Mouse (Mus musculus) intestine, embryonic 14.5 days (tissue): ENCODE measurements around the gene Smg9. TPM values are rescaled to one million over a fixed set of nuclear protein-coding genes. Genes with fewer than 3 reads are reported as not detected.
A peak's percentile ranks its signal among the peaks of the same experiment; 100 is the strongest.

Experiments used
- ATAC-seq: fragments of 200-750 bp; cut with Nextera tagmentation; replicated peaks from 2 replicates; pipeline ENCODE4 v1.8.0; 2017; ENCODE audit warnings: low read depth, moderate number of reproducible peaks, moderate TSS enrichment, moderate library complexity; ENCODE audit not compliant: low FRiP score, low TSS enrichment
- DNase-seq: peaks from one replicate; pipeline ENCODE4 v3.0.0-alpha.2; 2018; ENCODE audit warnings: low spot score
- H3K27ac ChIP-seq: fragments of 300-500 bp; sonication (generic); 2 replicates; pipeline ENCODE4 v1.5.1; 2014; ENCODE audit warnings: low read depth, mild to moderate bottlenecking, control low read depth
- H3K27me3 ChIP-seq: fragments of 300-500 bp; sonication (generic); replicated peaks from 2 replicates; pipeline ENCODE4 v1.6.1; 2014; ENCODE audit warnings: low read length, control low read depth; ENCODE audit not compliant: control insufficient read depth, insufficient read depth
- H3K36me3 ChIP-seq: fragments of 300-500 bp; sonication (generic); 2 replicates; pipeline ENCODE4 v1.6.1; 2014; ENCODE audit warnings: low read length, control low read depth; ENCODE audit not compliant: control insufficient read depth, insufficient read depth
- H3K4me1 ChIP-seq: fragments of 300-500 bp; sonication (generic); replicated peaks from 2 replicates; pipeline ENCODE4 v1.6.1; 2014; ENCODE audit warnings: low read length, control low read depth, mixed read lengths; ENCODE audit not compliant: control insufficient read depth, insufficient read depth
- H3K4me2 ChIP-seq: fragments of 300-500 bp; sonication (generic); 2 replicates; pipeline ENCODE4 v1.6.1; 2014; ENCODE audit warnings: low read length
- H3K4me3 ChIP-seq: fragments of 300-500 bp; sonication (generic); 2 replicates; pipeline ENCODE4 v1.5.1; 2014; ENCODE audit warnings: low read depth, low read length, control low read depth, mixed read lengths
- H3K9ac ChIP-seq: fragments of 300-500 bp; sonication (generic); 2 replicates; pipeline ENCODE4 v1.6.1; 2014; ENCODE audit warnings: mild to moderate bottlenecking, low read length
- H3K9me3 ChIP-seq: fragments of 300-500 bp; sonication (generic); 2 replicates; pipeline ENCODE4 v1.6.1; 2016; ENCODE audit warnings: low read length, control low read depth; ENCODE audit not compliant: control insufficient read depth
- WGBS: fragments of 180-500 bp; shearing (Covaris S2); extraction: QIAGEN DNeasy Blood & Tissue Kit; methylation state at CpG from one replicate; pipeline ENCODE4 v1.1.7; 2014; 5-methylcytosine and 5-hydroxymethylcytosine counted together
- polyA plus RNA-seq: library from polyadenylated mRNA; unstranded; fragments of >200 nt; fragmentation: Nextera tagmentation; extraction: Ambion mirVana; gene quantifications from 2 replicates; pipeline ENCODE4 v1.2.1, GENCODE M21; 2014

Smg9 gene
- polyA plus RNA-seq, 1 experiment from 2014 or later, result 24.5 TPM

DNA sequence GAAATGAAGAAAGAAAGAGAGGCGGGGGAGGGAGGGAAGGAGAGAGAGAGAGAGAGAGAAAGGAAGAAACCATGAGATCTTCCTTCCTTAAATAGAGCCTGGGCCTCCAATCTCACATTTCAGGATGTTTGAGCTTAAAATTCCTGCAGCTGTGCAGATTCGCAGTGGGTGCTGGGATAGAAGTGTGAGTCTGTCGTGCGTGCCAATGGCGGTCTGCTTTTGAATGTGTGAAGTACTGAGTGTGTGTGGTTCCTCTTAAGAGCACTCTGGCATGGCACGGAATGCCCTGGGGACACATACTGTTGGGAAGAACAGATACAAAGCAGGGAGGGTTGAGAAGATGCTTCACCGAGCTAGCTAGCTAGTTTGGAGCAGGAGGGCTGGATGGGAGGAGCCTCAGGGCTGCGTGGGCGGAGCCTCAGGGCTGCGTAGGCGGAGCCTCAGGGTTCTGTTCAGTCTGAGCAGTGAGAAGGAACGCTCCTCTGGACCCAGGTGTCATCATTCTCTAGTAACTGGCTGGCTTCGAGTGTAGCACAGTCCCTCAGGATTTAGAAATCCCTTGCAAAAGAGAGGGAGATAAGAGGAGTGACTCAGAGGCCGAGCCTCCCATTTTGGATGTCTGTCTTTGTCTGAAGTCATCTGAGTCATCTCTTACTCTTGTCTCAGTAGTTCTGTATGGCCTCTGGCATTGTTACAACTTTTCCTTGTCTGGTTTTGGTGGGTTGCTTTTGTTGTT, 49.5 kb downstream of the Smg9 start:
- H3K9ac ChIP-seq, result no peak overlapping the region
- ATAC-seq, result no peak
- no peak overlapping the region for H3K4me2 ChIP-seq
- no peaks in the 10 kb centered on the region for H3K4me1 ChIP-seq
- H3K27me3 ChIP-seq, result no peaks in the 10 kb centered on the region
- 54% methylated on average over 14 of the region's 14 CpGs for WGBS
- H3K4me3 ChIP-seq, result no peak overlapping the region
- DNase-seq, result no peak
- H3K36me3 ChIP-seq, result no peaks in the 10 kb centered on the region
- H3K27ac ChIP-seq, result no peak overlapping the region
- H3K9me3 ChIP-seq, result no peaks in the 10 kb centered on the region

DNA sequence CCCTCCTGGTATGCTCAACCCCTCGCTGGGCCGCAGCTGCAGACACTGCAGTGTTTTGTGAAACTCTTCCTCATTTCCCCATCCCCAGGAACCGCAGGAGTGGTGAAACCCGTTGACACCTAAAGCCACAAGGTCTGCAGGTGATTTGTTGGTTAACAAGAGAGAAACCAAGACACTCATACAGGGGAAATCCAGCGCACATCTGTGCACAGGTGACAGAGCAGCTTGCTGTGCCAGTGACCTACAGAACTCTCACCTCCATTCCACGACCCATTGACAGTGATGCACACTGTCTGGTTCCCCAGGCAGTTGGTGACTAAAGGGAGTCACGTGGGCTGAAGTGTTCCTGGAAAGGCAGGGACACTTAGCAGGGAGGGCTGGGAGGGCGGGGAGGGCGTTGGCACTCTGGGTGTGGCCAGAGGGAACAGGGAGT, 51.2 kb downstream of the Smg9 start:
- no peak overlapping the region for H3K27ac ChIP-seq
- DNase-seq (no peak), ATAC-seq (no peak)
- no peak overlapping the region for H3K4me2 ChIP-seq
- no peak overlapping the region for H3K9ac ChIP-seq
- H3K9me3 ChIP-seq, result no peaks in the 10 kb centered on the region
- H3K27me3 ChIP-seq, result no peaks in the 10 kb centered on the region
- no peaks in the 10 kb centered on the region for H3K4me1 ChIP-seq
- no peak overlapping the region for H3K4me3 ChIP-seq
- 58% methylated on average over 9 of the region's 9 CpGs for WGBS
- H3K36me3 ChIP-seq, result no peaks in the 10 kb centered on the region

DNA sequence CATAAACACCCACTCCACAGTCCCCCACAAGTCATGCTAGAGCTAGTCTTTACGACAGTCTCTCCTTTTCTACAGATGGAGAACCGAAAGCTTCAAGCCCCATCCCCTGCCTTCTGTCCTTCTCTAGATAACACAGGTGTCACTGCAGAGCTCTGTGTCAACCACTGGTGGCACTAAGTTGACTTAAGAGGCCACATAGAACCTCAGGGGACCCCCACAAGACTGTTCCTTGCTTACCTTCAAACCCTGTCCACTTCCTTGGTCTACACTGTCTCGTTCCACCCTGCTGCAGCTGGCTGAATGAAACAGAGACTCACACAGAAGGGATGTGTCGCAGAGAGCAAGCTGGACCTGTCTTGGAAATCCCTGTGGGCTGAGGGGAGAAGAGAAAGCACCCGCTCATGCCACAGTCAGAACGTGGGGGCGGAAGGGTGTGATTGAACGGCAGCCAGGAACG, 52.5 kb downstream of the Smg9 start, which contains the start of gene Irgc1:
Irgc1 (minus strand) TSS at position 443 of the 457 bp plus-strand sequence.
- no peaks in the 10 kb centered on the region for H3K4me1 ChIP-seq
- no peak within 1 kb of the TSS for H3K4me3 ChIP-seq
- DNase-seq (no peak), ATAC-seq (no peak)
- H3K36me3 ChIP-seq, result no peaks in the 10 kb centered on the region
- H3K4me2 ChIP-seq, result no peak within 1 kb of the TSS
- H3K27me3 ChIP-seq, result no peaks in the 10 kb centered on the region
- no peaks in the 10 kb centered on the region for H3K9me3 ChIP-seq
- no peak within 1 kb of the TSS for H3K27ac ChIP-seq
- WGBS, result 69% methylated on average over 9 of the region's 9 CpGs
- H3K9ac ChIP-seq, result no peak within 1 kb of the TSS

DNA sequence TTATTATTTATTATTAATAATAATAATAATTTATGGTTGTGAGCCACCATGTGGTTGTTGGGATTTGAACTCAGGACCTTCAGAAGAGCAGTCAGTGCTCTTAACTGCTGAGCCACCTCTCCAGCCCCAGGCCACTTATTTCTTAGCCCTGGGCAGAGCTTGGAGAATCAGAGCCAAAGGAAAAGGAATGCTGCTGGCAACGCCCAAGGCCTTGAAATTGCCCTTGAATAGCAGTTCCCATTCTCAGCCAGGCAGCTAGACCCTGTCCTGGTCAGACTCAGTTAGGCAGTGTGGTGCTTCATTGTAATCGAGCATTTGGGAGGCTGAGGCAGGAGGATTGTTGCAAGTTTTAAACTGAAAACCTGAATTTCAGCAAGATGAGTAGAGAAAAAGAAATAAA, 54.8 kb downstream of the Smg9 start:
- Histone ChIP-seq H3K4me1 (0 out of 2 replicates have a peak, but pooled peaks cover 5% of the 10 kb centered on the region), H3K27me3 (no peaks in the 10 kb centered on the region), H3K27ac (no peak overlapping the region), H3K9ac (no peak overlapping the region), H3K4me3 (no peak overlapping the region), H3K4me2 (no peak overlapping the region), H3K36me3 (no peaks in the 10 kb centered on the region), H3K9me3 (no peaks in the 10 kb centered on the region)
- ATAC-seq (no peak), DNase-seq (no peak)
- 78% methylated on average over 2 of the region's 2 CpGs for WGBS

DNA sequence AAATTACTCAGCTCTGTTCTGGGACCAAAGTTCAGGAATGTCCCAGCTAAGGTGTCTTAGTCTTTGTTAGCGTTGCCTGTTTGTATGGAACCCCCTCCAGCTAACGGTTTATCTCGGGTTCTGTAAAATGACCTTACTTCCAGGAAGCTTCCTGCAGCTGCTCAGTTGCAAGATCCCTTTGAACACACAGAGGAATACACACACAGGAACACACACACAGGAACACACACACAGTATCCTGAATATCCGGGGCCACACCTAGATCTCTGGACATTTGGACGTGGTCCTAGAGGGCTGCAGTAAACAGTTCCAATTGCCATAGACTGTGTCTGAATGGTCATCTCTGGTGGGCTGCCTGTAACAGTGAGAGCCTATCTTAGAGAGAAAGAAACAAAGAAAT, 56.3 kb downstream of the Smg9 start:
- Histone ChIP-seq H3K9me3 (no peaks in the 10 kb centered on the region), H3K4me2 (no peak overlapping the region), H3K27ac (no peak overlapping the region), H3K36me3 (no peaks in the 10 kb centered on the region), H3K9ac (no peak overlapping the region), H3K4me3 (no peak overlapping the region), H3K4me1 (peaks cover 10% of the 10 kb centered on the region; the same call in 1 of the 2 replicates), H3K27me3 (no peaks in the 10 kb centered on the region)
- 74% methylated on average over 5 of the region's 5 CpGs for WGBS
- DNase-seq (no peak), ATAC-seq (no peak)

DNA sequence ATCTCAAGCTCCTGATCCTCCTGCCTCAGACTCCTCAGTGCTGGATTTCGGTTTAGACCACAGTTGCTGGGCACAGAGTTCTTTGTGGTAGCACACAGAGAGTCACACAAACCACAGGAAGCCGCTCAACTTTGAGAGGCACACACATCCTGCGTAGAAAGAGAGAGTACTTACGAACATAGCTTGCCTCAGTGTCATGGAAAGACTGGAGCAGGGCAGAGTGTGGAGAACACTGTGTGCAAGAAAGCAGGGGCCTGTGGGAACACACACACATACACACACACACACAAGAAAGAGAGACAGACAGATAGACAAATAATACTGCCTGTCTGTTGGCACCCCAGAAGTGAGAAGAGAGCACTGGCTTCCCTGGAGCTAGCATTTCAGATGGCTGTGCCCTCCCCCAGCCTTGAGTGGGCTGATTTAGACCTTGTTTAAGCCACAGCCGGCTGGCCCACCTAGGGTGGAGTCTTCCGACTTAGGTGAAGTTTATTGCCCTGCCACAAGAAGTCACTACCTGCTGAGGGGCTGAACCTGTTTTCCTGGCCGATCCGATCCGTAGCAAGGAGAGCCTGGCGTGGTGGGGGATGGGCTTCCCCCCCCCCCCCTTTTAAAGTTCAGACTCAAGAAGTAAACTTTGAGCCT, 58.4 kb downstream of the Smg9 start:
- no peak overlapping the region for H3K4me3 ChIP-seq
- H3K4me2 ChIP-seq, result no peak overlapping the region
- DNase-seq (no peak), ATAC-seq (no peak)
- H3K27me3 ChIP-seq, result no peaks in the 10 kb centered on the region
- H3K36me3 ChIP-seq, result no peaks in the 10 kb centered on the region
- peaks cover 18% of the 10 kb centered on the region for H3K4me1 ChIP-seq
- H3K27ac ChIP-seq, result no peak overlapping the region
- WGBS, result 43% methylated on average over 10 of the region's 10 CpGs
- H3K9me3 ChIP-seq, result no peaks in the 10 kb centered on the region
- H3K9ac ChIP-seq, result no peak overlapping the region

DNA sequence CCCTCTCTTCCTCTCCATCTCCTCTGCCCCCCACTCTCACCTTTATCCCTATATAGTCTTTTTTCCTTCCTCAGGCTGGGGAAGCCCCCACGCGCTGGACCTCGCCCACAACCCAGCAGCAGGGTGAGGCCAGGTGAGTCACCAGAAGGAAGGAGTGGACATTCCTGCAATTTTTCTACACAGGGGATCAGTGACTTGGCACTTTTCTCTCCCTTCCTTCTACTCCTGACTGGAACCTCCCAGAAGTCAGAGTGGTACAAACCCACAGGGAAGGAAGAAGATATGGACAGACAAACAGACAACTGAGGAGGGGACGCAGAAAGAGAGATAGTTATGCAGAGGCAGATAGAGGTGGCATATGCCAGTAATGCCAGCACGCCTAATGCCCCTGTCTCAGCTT, 60.0 kb downstream of the Smg9 start:
- Histone ChIP-seq H3K36me3 (no peaks in the 10 kb centered on the region), H3K27ac (no peak overlapping the region), H3K27me3 (no peaks in the 10 kb centered on the region), H3K4me1 (peaks cover 24% of the 10 kb centered on the region), H3K9ac (no peak overlapping the region), H3K9me3 (no peaks in the 10 kb centered on the region), H3K4me3 (no peak overlapping the region), H3K4me2 (peak overlapping the region; percentile 8; the same call in 1 of the 2 replicates)
- DNase-seq, result no peak
- 68% methylated on average over 5 of the region's 5 CpGs for WGBS
- peak; percentile 30; the same call in 1 of the 2 replicates for ATAC-seq

DNA sequence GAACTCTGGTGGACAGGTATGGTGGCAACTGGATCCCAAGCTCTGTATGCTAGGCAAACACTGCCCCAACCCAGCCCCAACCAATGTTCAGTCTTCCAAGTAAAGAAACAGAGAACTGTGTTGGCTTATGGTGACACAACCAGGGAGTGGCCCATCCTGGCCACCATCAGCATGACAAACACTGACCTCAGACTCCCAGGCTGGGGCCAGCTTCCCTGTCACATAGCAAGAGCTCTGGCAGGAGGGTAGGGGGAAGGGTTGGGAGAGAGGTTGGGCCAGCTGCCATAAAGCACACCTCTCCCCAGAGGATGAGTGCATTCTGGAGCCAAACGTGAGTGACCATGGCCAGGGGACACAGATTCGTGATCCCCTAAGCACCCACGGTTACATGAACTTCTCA, 60.4 kb downstream of the Smg9 start:
- no peaks in the 10 kb centered on the region for H3K27me3 ChIP-seq
- no peaks in the 10 kb centered on the region for H3K36me3 ChIP-seq
- no peaks in the 10 kb centered on the region for H3K9me3 ChIP-seq
- H3K27ac ChIP-seq, result no peak overlapping the region
- peaks cover 24% of the 10 kb centered on the region for H3K4me1 ChIP-seq
- H3K4me2 ChIP-seq, result peak overlapping the region; percentile 8; the same call in 1 of the 2 replicates
- WGBS, result 54% methylated on average over 3 of the region's 3 CpGs
- no peak overlapping the region for H3K9ac ChIP-seq
- DNase-seq (no peak), ATAC-seq (peak; percentile 37; the same call in 1 of the 2 replicates)
- no peak overlapping the region for H3K4me3 ChIP-seq
